Mouse (Mus musculus) heart, adult 2 months (tissue): ENCODE data around the gene Kalrn.

Experiments used
- CTCF ChIP-seq: fragments of 200-600 bp; IDR thresholded peaks from 2 replicates; pipeline ENCODE4 v1.8.1; 2022; ENCODE audit warnings: antibody characterized with exemption, mild to moderate bottlenecking, moderate library complexity
- EP300 ChIP-seq: fragments of 200-500 bp; IDR thresholded peaks from 2 replicates; pipeline ENCODE4 v1.6.1; 2011; ENCODE audit warnings: low read depth, low read length, control low read depth; ENCODE audit not compliant: insufficient read depth
- POLR2A ChIP-seq: fragments of 200-500 bp; IDR thresholded peaks from 2 replicates; pipeline ENCODE4 v1.6.1; 2011; ENCODE audit warnings: mild to moderate bottlenecking, low read depth, low read length, control low read depth; ENCODE audit not compliant: insufficient read depth

DNA sequence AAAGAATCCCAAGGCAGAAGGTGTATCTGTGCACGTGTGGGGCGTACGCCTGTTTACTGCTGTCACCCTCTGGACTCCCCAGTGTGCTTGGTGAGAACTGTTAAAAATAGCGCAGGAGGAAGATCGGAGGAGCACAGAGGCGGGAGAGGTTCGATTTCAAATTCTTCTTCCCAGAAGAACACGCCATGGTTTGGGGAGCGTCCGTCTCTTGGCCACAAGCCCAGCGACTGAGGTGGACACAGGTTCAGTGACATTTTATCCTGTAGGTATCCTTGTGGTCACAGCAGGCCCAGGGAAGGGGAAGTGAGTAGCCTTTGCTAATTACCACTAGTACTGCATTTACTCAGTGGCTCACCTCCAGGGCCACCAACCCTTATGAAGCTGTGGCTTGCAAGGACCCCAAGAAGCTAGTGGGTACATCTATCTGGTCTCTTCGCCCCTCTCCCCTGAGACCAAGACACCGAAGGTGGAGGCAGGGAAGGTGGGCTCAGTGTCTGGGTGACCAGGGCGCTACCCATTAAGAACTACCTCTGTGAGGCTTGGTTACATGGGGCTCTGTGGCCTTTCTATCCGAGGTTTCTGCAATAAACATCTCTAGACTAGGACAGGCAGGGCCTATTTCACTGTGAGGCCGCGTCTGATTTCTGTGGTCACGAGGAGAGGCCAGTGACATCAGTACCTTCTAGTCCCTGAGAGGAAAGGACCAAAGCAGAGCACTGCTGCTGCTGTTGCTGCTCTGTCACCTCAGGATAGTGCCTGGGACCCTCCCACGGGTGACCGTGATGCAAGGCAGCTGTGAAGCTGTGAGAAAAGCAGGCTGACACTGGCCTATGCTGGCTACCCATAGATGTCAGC, 561.1 kb downstream of the Kalrn start:
- TF ChIP-seq POLR2A (no peak), CTCF (no peak), EP300 (no peak)
